Mouse (Mus musculus) heart, adult 2 months (tissue): Measurements from ENCODE around the gene Dnaaf3.

Experiments used
- CTCF ChIP-seq: fragments of 200-600 bp; IDR thresholded peaks from 2 replicates; pipeline ENCODE4 v1.8.1; 2022; ENCODE audit warnings: antibody characterized with exemption, mild to moderate bottlenecking, moderate library complexity
- EP300 ChIP-seq: fragments of 200-500 bp; IDR thresholded peaks from 2 replicates; pipeline ENCODE4 v1.6.1; 2011; ENCODE audit warnings: low read depth, low read length, control low read depth; ENCODE audit not compliant: insufficient read depth

DNA sequence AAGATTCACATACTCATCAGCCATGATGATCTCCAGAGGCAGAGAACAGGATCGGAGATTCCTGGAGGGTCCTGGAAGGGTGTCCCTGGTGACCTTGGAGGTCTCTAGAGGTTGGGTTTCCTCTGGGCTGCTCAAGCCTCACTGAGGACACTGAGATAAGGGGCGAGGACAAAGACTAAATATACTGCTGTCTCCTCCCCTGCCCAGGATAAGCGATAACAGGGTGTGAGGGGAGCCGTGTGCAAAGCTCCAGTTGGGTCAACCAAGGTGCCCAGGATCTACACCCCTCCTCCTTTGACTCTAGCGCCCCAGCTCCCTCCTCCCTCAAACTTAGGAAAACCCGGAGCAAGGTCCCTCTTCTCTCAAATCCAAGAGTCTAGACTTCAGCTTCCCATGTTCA is 10.0 kb downstream of the Dnaaf3 start:
- TF ChIP-seq EP300 (peak; percentile 91; the same call in 1 of the 2 replicates), CTCF (no peak)
